Mouse (Mus musculus) bone marrow macrophage, adult 2 months (primary cell): ENCODE data around the gene Sgcd.

ENCODE experiments used
- CTCF ChIP-seq: IDR thresholded peaks from 2 replicates; pipeline ENCODE4 v1.5.1; 2012; ENCODE audit warnings: low read depth, mild to moderate bottlenecking, low read length, moderate library complexity
- POLR2A ChIP-seq: IDR thresholded peaks from 2 replicates; pipeline ENCODE4 v1.6.1; 2012; ENCODE audit warnings: mild to moderate bottlenecking, low read depth, low read length, borderline replicate concordance

GRCm38 (mm10) chr11:47640556-47640955 is 348.2 kb downstream of the Sgcd start:
- no peak for TF ChIP-seq CTCF
- TF ChIP-seq POLR2A, result no peak
